Mouse (Mus musculus): ENCODE data around the gene Pcca. TPM values are rescaled to one million over a fixed set of nuclear protein-coding genes. Genes with fewer than 3 reads are reported as not detected.

The Pcca gene
- total RNA-seq, 1 experiment: 12.3 TPM

- in situ Hi-C loops (cut with MboI; ENCODE audit: low sequenced_read_pairs in 2 of 2, unreplicated experiment in 2 of 2): no loop called here
These were observed 105.1 kb downstream of the Pcca start for GRCm38 (mm10) chr14:122639168-122639720.

DNA sequence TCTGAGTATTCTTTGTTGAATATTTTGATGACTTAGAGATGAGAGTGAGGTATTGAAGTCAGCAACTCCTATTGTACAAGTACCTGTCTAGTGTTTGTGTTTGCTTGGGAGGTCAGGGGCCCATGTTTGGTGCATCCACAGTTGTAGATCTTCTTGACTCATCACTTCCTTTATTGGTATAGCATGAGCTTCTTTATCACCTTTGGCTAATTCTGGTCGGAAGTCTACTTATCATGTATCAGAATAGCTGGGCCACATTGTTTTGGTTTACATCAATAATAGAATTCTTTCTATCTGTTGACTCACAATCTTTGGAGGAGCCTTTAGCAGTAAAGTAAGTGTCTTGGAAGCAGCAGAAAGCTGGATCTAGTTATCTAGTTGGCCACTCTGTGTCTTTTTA, 108.3 kb downstream of the Pcca start:
- Histone ChIP-seq H3K9ac (ENCODE audit: insufficient read depth, low read depth, low read length, poor library complexity, severe bottlenecking) (no peak overlapping the region), H3K36me3 (ENCODE audit: control insufficient read depth, insufficient read depth, low read length, poor library complexity, severe bottlenecking) (no peaks in the 10 kb centered on the region), H3K4me3 (ENCODE audit: insufficient read depth in 1 of 2, low read depth in 1 of 2, low read length in 2 of 2, poor library complexity in 1 of 2, severe bottlenecking in 1 of 2) (no peak overlapping the region), H3K9me3 (ENCODE audit: control insufficient read depth, insufficient read depth, low read depth, low read length) (no peaks in the 10 kb centered on the region), H3K27ac (ENCODE audit: insufficient read depth, low read depth, low read length, poor library complexity, severe bottlenecking) (no peak overlapping the region), H3K4me1 (ENCODE audit: control insufficient read depth in 2 of 2, insufficient read depth in 2 of 2, low read length in 2 of 2, poor library complexity in 1 of 2) (peaks cover 0 to 2% of the 10 kb centered on the region in 2 experiments; a peak in 1 of 4 replicates)
- DNase-seq (ENCODE audit: low read depth, low spot score): no peak
- no peak for TF ChIP-seq MAFK (IDR thresholded peaks at IDR 0.05; ENCODE audit: insufficient read depth, low read depth, low read length)
- no peak for TF ChIP-seq ZC3H11A (IDR thresholded peaks at IDR 0.05; ENCODE audit: borderline replicate concordance, low read depth, low read length)
- no peak for TF ChIP-seq ZNF384 (IDR thresholded peaks at IDR 0.05; ENCODE audit: low read depth, low read length)
- TF ChIP-seq CHD2 (IDR thresholded peaks at IDR 0.05; ENCODE audit: low read depth, low read length): no peak
- no peak for TF ChIP-seq HCFC1 (IDR thresholded peaks at IDR 0.05; ENCODE audit: borderline replicate concordance, insufficient read depth, low read length)
- in situ Hi-C loops (cut with MboI; ENCODE audit: low sequenced_read_pairs in 2 of 2, unreplicated experiment in 2 of 2): no loop called here

More at GRCm38 (mm10) chr14:122639168-122639720, 105.1 kb downstream of the Pcca start:
- H3K36me3 ChIP-seq (ENCODE audit: control insufficient read depth, insufficient read depth, low read length, poor library complexity, severe bottlenecking): no peaks in the 10 kb centered on the region
- no peak overlapping the region for H3K4me3 ChIP-seq (ENCODE audit: insufficient read depth in 1 of 2, low read depth in 1 of 2, low read length in 2 of 2, poor library complexity in 1 of 2, severe bottlenecking in 1 of 2)
- no peak overlapping the region for H3K27ac ChIP-seq (ENCODE audit: insufficient read depth, low read depth, low read length, poor library complexity, severe bottlenecking)
- H3K4me1 ChIP-seq (ENCODE audit: control insufficient read depth in 2 of 2, insufficient read depth in 2 of 2, low read length in 2 of 2, poor library complexity in 1 of 2): no peaks in the 10 kb centered on the region
- DNase-seq (ENCODE audit: low read depth, low spot score): no peak
- TF ChIP-seq ZC3H11A (IDR thresholded peaks at IDR 0.05; ENCODE audit: borderline replicate concordance, low read depth, low read length) (no peak), CHD2 (IDR thresholded peaks at IDR 0.05; ENCODE audit: low read depth, low read length) (no peak), ZNF384 (IDR thresholded peaks at IDR 0.05; ENCODE audit: low read depth, low read length) (no peak), MAFK (IDR thresholded peaks at IDR 0.05; ENCODE audit: insufficient read depth, low read depth, low read length) (no peak), HCFC1 (IDR thresholded peaks at IDR 0.05; ENCODE audit: borderline replicate concordance, insufficient read depth, low read length) (no peak)
- H3K9ac ChIP-seq (ENCODE audit: insufficient read depth, low read depth, low read length, poor library complexity, severe bottlenecking): no peak overlapping the region
- no peaks in the 10 kb centered on the region for H3K9me3 ChIP-seq (ENCODE audit: control insufficient read depth, insufficient read depth, low read depth, low read length)

- no peak overlapping the region for H3K27ac ChIP-seq (ENCODE audit: insufficient read depth, low read depth, low read length, poor library complexity, severe bottlenecking)
- H3K9me3 ChIP-seq (ENCODE audit: control insufficient read depth, insufficient read depth, low read depth, low read length): no peaks in the 10 kb centered on the region
- no peak overlapping the region for H3K4me3 ChIP-seq (ENCODE audit: insufficient read depth in 1 of 2, low read depth in 1 of 2, low read length in 2 of 2, poor library complexity in 1 of 2, severe bottlenecking in 1 of 2)
- no peak overlapping the region for H3K9ac ChIP-seq (ENCODE audit: insufficient read depth, low read depth, low read length, poor library complexity, severe bottlenecking)
- DNase-seq (ENCODE audit: low read depth, low spot score): no peak
- H3K36me3 ChIP-seq (ENCODE audit: control insufficient read depth, insufficient read depth, low read length, poor library complexity, severe bottlenecking): no peaks in the 10 kb centered on the region
- no peak for TF ChIP-seq ZNF384 (IDR thresholded peaks at IDR 0.05; ENCODE audit: low read depth, low read length)
- TF ChIP-seq CHD2 (IDR thresholded peaks at IDR 0.05; ENCODE audit: low read depth, low read length): no peak
- TF ChIP-seq ZC3H11A (IDR thresholded peaks at IDR 0.05; ENCODE audit: borderline replicate concordance, low read depth, low read length): no peak
- no peak for TF ChIP-seq HCFC1 (IDR thresholded peaks at IDR 0.05; ENCODE audit: borderline replicate concordance, insufficient read depth, low read length)
- TF ChIP-seq MAFK (IDR thresholded peaks at IDR 0.05; ENCODE audit: insufficient read depth, low read depth, low read length): no peak
- peaks cover 0 to 3% of the 10 kb centered on the region in 2 experiments; a peak in 1 of 4 replicates for H3K4me1 ChIP-seq (ENCODE audit: control insufficient read depth in 2 of 2, insufficient read depth in 2 of 2, low read length in 2 of 2, poor library complexity in 1 of 2)
- in situ Hi-C loops (cut with MboI; ENCODE audit: low sequenced_read_pairs in 2 of 2, unreplicated experiment in 2 of 2): no loop called here
These were observed 114.1 kb downstream of the Pcca start for GRCm38 (mm10) chr14:122648214-122648613.

DNA sequence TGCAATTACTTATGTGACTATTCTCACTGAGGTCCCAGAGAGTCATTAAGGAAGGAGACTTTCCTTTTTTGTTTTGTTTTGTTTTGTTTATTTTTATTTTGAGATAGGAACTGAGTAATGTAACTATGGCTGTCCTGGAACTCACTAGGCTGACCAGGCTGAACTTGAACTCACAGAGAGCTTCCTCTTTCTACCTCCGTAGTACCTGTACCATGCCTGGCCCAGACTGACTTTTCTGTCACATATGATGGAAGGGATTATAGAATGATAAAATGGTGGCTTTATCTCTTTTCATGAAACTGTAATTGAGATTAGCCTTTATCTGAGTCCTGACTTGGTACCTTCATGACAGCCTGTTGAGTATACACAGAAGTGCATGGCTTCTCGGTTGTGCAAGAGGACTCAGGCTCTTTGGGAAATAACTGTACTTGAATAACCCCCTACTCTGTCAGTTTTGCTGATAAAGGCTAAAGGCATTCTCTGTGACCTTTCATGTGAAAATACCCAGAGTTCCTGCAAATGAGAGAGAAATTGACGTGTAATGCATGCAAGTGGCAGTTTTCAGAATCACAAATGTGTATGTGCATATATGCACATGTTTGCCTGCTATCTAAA, 115.3 kb downstream of the Pcca start:
- TF ChIP-seq MAFK (IDR thresholded peaks at IDR 0.05; ENCODE audit: insufficient read depth, low read depth, low read length) (no peak), ZC3H11A (IDR thresholded peaks at IDR 0.05; ENCODE audit: borderline replicate concordance, low read depth, low read length) (no peak), CHD2 (IDR thresholded peaks at IDR 0.05; ENCODE audit: low read depth, low read length) (no peak), HCFC1 (IDR thresholded peaks at IDR 0.05; ENCODE audit: borderline replicate concordance, insufficient read depth, low read length) (no peak), ZNF384 (IDR thresholded peaks at IDR 0.05; ENCODE audit: low read depth, low read length) (no peak)
- no peak for DNase-seq (ENCODE audit: low read depth, low spot score)
- Histone ChIP-seq H3K27ac (ENCODE audit: insufficient read depth, low read depth, low read length, poor library complexity, severe bottlenecking) (no peak overlapping the region), H3K9me3 (ENCODE audit: control insufficient read depth, insufficient read depth, low read depth, low read length) (no peaks in the 10 kb centered on the region), H3K4me3 (ENCODE audit: insufficient read depth in 1 of 2, low read depth in 1 of 2, low read length in 2 of 2, poor library complexity in 1 of 2, severe bottlenecking in 1 of 2) (no peak overlapping the region), H3K36me3 (ENCODE audit: control insufficient read depth, insufficient read depth, low read length, poor library complexity, severe bottlenecking) (no peaks in the 10 kb centered on the region), H3K4me1 (ENCODE audit: control insufficient read depth in 2 of 2, insufficient read depth in 2 of 2, low read length in 2 of 2, poor library complexity in 1 of 2) (peaks cover 0 to 3% of the 10 kb centered on the region in 2 experiments; a peak in 1 of 4 replicates), H3K9ac (ENCODE audit: insufficient read depth, low read depth, low read length, poor library complexity, severe bottlenecking) (no peak overlapping the region)
- in situ Hi-C loops (cut with MboI; ENCODE audit: low sequenced_read_pairs in 2 of 2, unreplicated experiment in 2 of 2): no loop called here

Data from ES-E14 (cell line).